Comparison of ENCODE assay signal across 8 mouse cellular contexts in the genomic region with DNA sequence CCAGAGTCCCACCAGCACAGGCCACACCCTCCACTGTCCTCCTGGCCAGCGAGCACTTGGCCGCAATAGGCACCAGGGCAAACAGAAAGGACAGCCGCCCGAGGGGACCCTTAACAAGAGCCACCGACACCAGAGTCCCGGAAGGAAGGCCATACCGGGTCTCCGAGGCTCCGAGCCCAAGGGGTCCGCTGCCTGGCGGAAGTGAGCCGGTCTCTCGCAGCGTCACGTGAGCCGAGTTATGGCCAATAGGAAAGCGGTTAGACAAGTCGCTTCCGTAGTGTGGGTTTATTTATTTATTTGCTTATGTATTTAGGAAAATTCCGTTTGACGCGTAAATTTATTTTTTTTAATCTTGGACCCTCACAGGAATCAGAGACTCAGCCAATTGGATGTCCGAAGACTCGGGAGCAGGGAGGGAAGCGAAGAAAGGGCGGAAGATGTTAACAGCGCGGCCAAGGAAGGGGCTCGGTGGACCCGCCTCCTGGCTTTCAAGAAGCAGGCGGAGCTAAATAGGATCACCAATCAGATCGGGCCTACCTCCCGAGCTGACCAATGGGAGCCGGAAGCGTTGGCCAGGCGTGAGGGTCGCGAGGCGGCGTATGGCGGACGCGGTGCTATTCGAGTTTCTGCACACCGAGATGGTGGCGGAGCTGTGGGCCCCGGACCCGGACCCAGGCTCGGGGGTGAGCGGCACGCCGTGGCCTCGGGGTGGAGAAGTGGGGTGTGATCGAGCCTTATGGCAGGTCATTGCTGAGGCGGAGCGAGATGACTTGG. TPM values are rescaled to one million over a fixed set of nuclear protein-coding genes. Genes with fewer than 3 reads are reported as not detected.
A peak's percentile ranks its signal among the peaks of the same experiment; 100 is the strongest.
DNase-seq lines count a peak whose midpoint lies in the region; ATAC-seq lines count a peak whose summit lies in the region.

A gene (minus strand): TSS at position 218 of the 774 bp plus-strand sequence.
A gene (plus strand): TSS at position 246 of the 774 bp plus-strand sequence.

- under 1% methylated on average over 56 of the region's 56 CpGs for WGBS in forebrain, embryonic 14.5 days
- under 1% methylated on average over 56 of the region's 56 CpGs for WGBS in neural tube, embryonic 15.5 days

- H3K36me3 ChIP-seq in forebrain, embryonic 14.5 days (ENCODE audit: control insufficient read depth, insufficient read depth, low read length) = no peaks in the 10 kb centered on the region
- no peaks in the 10 kb centered on the region for H3K36me3 ChIP-seq in neural tube, embryonic 15.5 days

- peak; percentile 96 for ATAC-seq in forebrain, embryonic 14.5 days
- peak; percentile 95 for ATAC-seq in neural tube, embryonic 15.5 days (ENCODE audit: low FRiP score)

- H3K27me3 ChIP-seq in forebrain, embryonic 14.5 days (replicated peaks; ENCODE audit: control insufficient read depth, insufficient read depth, low read length) = no peaks in the 10 kb centered on the region
- no peaks in the 10 kb centered on the region for H3K27me3 ChIP-seq in neural tube, embryonic 15.5 days (replicated peaks)

- peak within 1 kb of the TSS; percentile 93 for H3K4me2 ChIP-seq in forebrain, embryonic 14.5 days (ENCODE audit: low read length)
- H3K4me2 ChIP-seq in neural tube, embryonic 15.5 days = peak within 1 kb of the TSS; percentile 85

- DNase-seq in ES-CJ7 (ENCODE audit: low read depth, low spot score) = peak; percentile 92
- peak; percentile 88 for DNase-seq in cerebellum, adult 11 months
- DNase-seq in forebrain, embryonic 14.5 days (ENCODE audit: low spot score) = peak; percentile 97
- peak; percentile 91 to 93 for DNase-seq in heart, postnatal 14 days
- DNase-seq in layer of hippocampus, adult 11-12 months (ENCODE audit: low spot score) = peak; percentile 96
- DNase-seq in lung, adult 18-20 months = peak; percentile 93 to 94
- peak; percentile 94 for DNase-seq in testis, postnatal 14 days (ENCODE audit: low spot score)

- H3K9ac ChIP-seq in forebrain, embryonic 14.5 days (ENCODE audit: low read length) = peak within 1 kb of the TSS; percentile 84
- H3K9ac ChIP-seq in neural tube, embryonic 15.5 days (replicated peaks) = peak within 1 kb of the TSS; percentile 81

- intact Hi-C loops in heart, postnatal 14 days (cut with DNase I) = no loop called here

- H3K4me3 ChIP-seq in forebrain, embryonic 14.5 days (ENCODE audit: low read depth, low read length) = peak within 1 kb of the TSS; percentile 83
- H3K4me3 ChIP-seq in neural tube, embryonic 15.5 days (replicated peaks) = peak within 1 kb of the TSS; percentile 70

- H3K4me1 ChIP-seq in forebrain, embryonic 14.5 days (ENCODE audit: control insufficient read depth, insufficient read depth, low read length) = peaks cover 10% of the 10 kb centered on the region
- H3K4me1 ChIP-seq in neural tube, embryonic 15.5 days = peaks cover 22% of the 10 kb centered on the region

- peak within 1 kb of the TSS; percentile 81 for H3K27ac ChIP-seq in forebrain, embryonic 14.5 days (ENCODE audit: low read depth, low read length)
- peak within 1 kb of the TSS; percentile 87 for H3K27ac ChIP-seq in neural tube, embryonic 15.5 days (replicated peaks)

- H3K9me3 ChIP-seq in forebrain, embryonic 14.5 days (replicated peaks; ENCODE audit: control insufficient read depth, low read length) = no peaks in the 10 kb centered on the region
- no peaks in the 10 kb centered on the region for H3K9me3 ChIP-seq in neural tube, embryonic 15.5 days (replicated peaks)

RNA-seq across cellular contexts. Expression of the first gene that starts in this region (rescaled TPM):
- polyA plus RNA-seq in forebrain, embryonic 14.5 days (2014; fragmentation: Nextera tagmentation; extraction: Ambion mirVana) = 2.1 and 2.3 TPM in 2 replicates
- total RNA-seq in heart, postnatal 14 days (2021) = 1 to 10 TPM; 2.0 to 2.2 TPM
- polyA plus RNA-seq in neural tube, embryonic 15.5 days (2015; fragmentation: Nextera tagmentation; extraction: Ambion mirVana) = 3.9 and 5.0 TPM in 2 replicates

RNA-seq across cellular contexts. Expression of the second gene that starts in this region (rescaled TPM):
- 34.2 and 42.5 TPM in 2 replicates for polyA plus RNA-seq in forebrain, embryonic 14.5 days (2014; fragmentation: Nextera tagmentation; extraction: Ambion mirVana)
- 10 to 100 TPM; 48.9 to 49.6 TPM for total RNA-seq in heart, postnatal 14 days (2021)
- 39.2 and 58.6 TPM in 2 replicates for polyA plus RNA-seq in neural tube, embryonic 15.5 days (2015; fragmentation: Nextera tagmentation; extraction: Ambion mirVana)

Comparison
In these comparisons a context has a peak if more than half of its experiments do, and no peak if none do; other contexts are left out.
1. Peak in every context shown above with its lines: DNase-seq, ATAC-seq, H3K4me3 ChIP-seq and H3K27ac ChIP-seq.